Mouse (Mus musculus) brain, embryonic 14.5 days (tissue): ENCODE measurements around the gene Dnajc1.

ENCODE experiments used
- CTCF ChIP-seq: fragments of 200-500 bp; IDR thresholded peaks from 2 replicates; pipeline ENCODE4 v1.5.1; 2012; ENCODE audit warnings: inconsistent platforms, mild to moderate bottlenecking, moderate library complexity, borderline replicate concordance; ENCODE audit not compliant: insufficient read depth, insufficient read length; ENCODE audit errors: extremely low read depth
- POLR2A ChIP-seq: fragments of 200-500 bp; IDR thresholded peaks from 2 replicates; pipeline ENCODE4 v1.6.1; 2012; ENCODE audit warnings: mild to moderate bottlenecking, inconsistent platforms, borderline replicate concordance; ENCODE audit not compliant: poor library complexity, insufficient read depth, insufficient read length, severe bottlenecking; ENCODE audit errors: extremely low read depth

- TF ChIP-seq POLR2A (no peak), CTCF (no peak)
These were observed 28.2 kb downstream of the Dnajc1 start for GRCm38 (mm10) chr2:18364402-18364801.
